Mouse (Mus musculus): Measurements from ENCODE around the gene 5031410I06Rik. TPM values are rescaled to one million over a fixed set of nuclear protein-coding genes. Genes with fewer than 3 reads are reported as not detected.

5031410I06Rik gene
- not detected in 4 replicates for total RNA-seq (2023)

GRCm38 (mm10) chr5:26105262-26105661 lies at the start of gene 5031410I06Rik:
Gene 5031410I06Rik, minus strand, starts transcription at chr5:26105362.

DNA sequence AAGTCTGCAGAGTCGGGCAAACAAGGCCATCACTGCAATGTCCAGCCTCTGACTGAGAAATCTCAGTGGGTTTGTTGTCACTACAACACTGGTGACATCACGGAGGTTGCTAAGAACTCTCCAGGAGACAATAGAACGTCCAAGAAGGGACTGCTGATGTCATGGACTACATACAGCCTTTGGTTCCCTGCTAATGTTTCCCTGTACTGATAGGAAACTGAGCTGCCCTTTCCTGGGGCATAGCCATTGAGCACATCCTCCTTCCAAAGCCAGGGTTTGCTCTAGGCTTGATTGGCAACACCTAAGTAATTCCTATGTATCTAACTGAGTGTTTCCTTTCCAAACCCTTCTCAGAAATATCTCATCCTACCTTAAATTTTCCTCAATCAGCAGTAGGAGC lies 16.2 kb upstream of the 5031410I06Rik start, which contains the start of gene Gm10220:
Gene Gm10220 (minus strand): TSS at position 101 of the 400 bp plus-strand sequence.

DNA sequence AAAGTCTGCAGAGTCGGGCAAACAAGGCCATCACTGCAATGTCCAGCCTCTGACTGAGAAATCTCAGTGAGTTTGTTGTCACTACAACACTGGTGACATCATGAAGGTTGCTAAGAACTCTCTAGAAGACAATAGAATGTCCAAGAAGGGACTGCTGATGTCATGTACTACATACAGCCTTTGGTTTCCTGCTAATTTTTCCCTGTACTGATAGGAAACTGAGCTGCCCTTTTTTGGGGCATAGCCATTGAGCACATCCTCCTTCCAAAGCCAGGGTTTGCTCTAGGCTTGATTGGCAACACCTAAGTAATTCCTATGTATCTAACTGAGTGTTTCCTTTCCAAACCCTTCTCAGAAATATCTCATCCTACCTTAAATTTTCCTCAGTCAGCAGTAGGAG lies 16.0 kb downstream of the 5031410I06Rik start, which contains the start of gene Gm10471:
Gene Gm10471 (minus strand): TSS at position 101 of the 400 bp plus-strand sequence.

GRCm38 (mm10) chr5:26058481-26058880 lies 46.7 kb downstream of the 5031410I06Rik start, which contains the start of gene Gm7347:
Gene Gm7347, minus strand, starts transcription at chr5:26058581.

Other genes with a start within 250 kb of the 5031410I06Rik start
- not detected in 4 replicates for gene Gm21663, start 163.0 kb downstream of the 5031410I06Rik start, total RNA-seq (2023)
- not detected in 4 replicates for gene Gm21671, start 150.9 kb downstream of the 5031410I06Rik start, total RNA-seq (2023)
- gene Gm21680, start 132.7 kb downstream of the 5031410I06Rik start, total RNA-seq (2023): not detected in 4 replicates
- gene Gm21698, start 116.7 kb downstream of the 5031410I06Rik start, total RNA-seq (2023): not detected in 4 replicates
- not detected in 4 replicates for gene Gm1979, start 100.6 kb downstream of the 5031410I06Rik start, total RNA-seq (2023)
- gene Gm5862, start 82.4 kb downstream of the 5031410I06Rik start, total RNA-seq (2023): not detected in 4 replicates
- gene Speer4a, start 65.8 kb downstream of the 5031410I06Rik start, total RNA-seq (2023): not detected in 4 replicates
- gene Gm7347, start 46.8 kb downstream of the 5031410I06Rik start, total RNA-seq (2023): not detected in 4 replicates
- gene Gm10471, start 16.1 kb downstream of the 5031410I06Rik start, total RNA-seq (2023): not detected in 4 replicates
- not detected in 4 replicates for gene Gm10220, start 16.1 kb upstream of the 5031410I06Rik start, total RNA-seq (2023)
- gene Gm7361, start 152.3 kb upstream of the 5031410I06Rik start, total RNA-seq (2023): not detected in 4 replicates